In the genomic region with DNA sequence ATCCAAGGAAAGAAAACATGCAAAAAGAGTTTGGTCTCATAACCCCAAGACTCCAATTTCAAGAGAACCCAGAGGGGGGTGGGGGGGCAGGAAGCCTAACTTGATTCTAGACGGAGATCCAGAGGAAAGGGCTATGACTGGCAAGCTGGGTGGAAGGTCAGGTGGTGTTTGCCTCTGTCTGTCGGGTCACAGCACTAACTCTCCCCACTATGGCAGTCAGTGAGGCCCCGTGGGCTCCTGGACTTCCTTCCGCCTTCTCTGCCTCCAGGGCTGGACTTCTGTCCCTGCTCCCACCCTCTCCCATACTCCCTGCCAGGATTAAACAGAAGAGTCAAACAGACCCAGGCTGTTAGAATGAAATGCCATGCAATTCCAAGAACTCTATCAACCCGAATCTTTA, we compare ENCODE assay signal across 10 mouse cellular contexts. TPM values are rescaled to one million over a fixed set of nuclear protein-coding genes. Genes with fewer than 3 reads are reported as not detected.
DNase-seq lines count a peak whose midpoint lies in the region; ATAC-seq and TF ChIP-seq lines count a peak whose summit lies in the region.
"Had no signal": no experiment of that assay in that cellular context is flagged by ENCODE, and none has a peak within 500 bp of the region (broad histone marks: within the 10 kb centered on the region; RNA-seq: fewer than 3 reads in every experiment).

No protein-coding gene starts in this region.

- no peak overlapping the region for H3K4me2 ChIP-seq in midbrain, embryonic 15.5 days
- no peak overlapping the region for H3K4me2 ChIP-seq in midbrain, embryonic 13.5 days (replicated peaks)

- no peak for TF ChIP-seq POLR2A in liver, adult 2 months (IDR thresholded peaks at IDR 0.05; ENCODE audit: extremely low read depth, insufficient read depth, low read length)

- peak; percentile 91 for DNase-seq in heart, adult 11 months
- no peak for DNase-seq in heart, postnatal 4 days
- peak; percentile 79 for DNase-seq in liver, adult 2 months (ENCODE audit: extremely low read depth, low read depth, low spot score)
- DNase-seq in gastrocnemius, postnatal 25 days, result no peak
- DNase-seq in cerebellum, postnatal 14 days, result no peak
- DNase-seq: adrenal gland, adult 8-10 months; right cerebral cortex, postnatal 4 days had no signal

- H3K36me3 ChIP-seq in midbrain, embryonic 15.5 days (replicated peaks), result no peaks in the 10 kb centered on the region
- 0 out of 2 replicates have a peak, but pooled peaks cover 5% of the 10 kb centered on the region for H3K36me3 ChIP-seq in midbrain, embryonic 13.5 days
- H3K36me3 ChIP-seq in liver, adult 2 months (ENCODE audit: control insufficient read depth, insufficient read depth, low read length), result peaks cover 2% of the 10 kb centered on the region; the same call in 1 of the 2 replicates

- 58% methylated on average over 5 of the region's 5 CpGs for WGBS in midbrain, embryonic 15.5 days
- WGBS in midbrain, embryonic 13.5 days, result 67% methylated on average over 5 of the region's 5 CpGs
- WGBS in liver, adult 2 months, result 6% methylated on average over 5 of the region's 5 CpGs

- H3K4me1 ChIP-seq in midbrain, embryonic 15.5 days, result peaks cover 31% of the 10 kb centered on the region
- H3K4me1 ChIP-seq in midbrain, embryonic 13.5 days (replicated peaks), result peaks cover 56% of the 10 kb centered on the region
- peaks cover 55% of the 10 kb centered on the region for H3K4me1 ChIP-seq in liver, adult 2 months (ENCODE audit: control insufficient read depth, insufficient read depth, low read length)

- H3K27me3 ChIP-seq in midbrain, embryonic 15.5 days (replicated peaks), result no peaks in the 10 kb centered on the region
- H3K27me3 ChIP-seq in midbrain, embryonic 13.5 days, result no peaks in the 10 kb centered on the region
- H3K27me3 ChIP-seq in liver, adult 2 months (ENCODE audit: control insufficient read depth, insufficient read depth, low read length), result no peaks in the 10 kb centered on the region

- peaks cover 37% of the 10 kb centered on the region; the same call in 1 of the 2 replicates for H3K79me2 ChIP-seq in liver, adult 2 months (ENCODE audit: control insufficient read depth, insufficient read depth, low read length)

- no peak overlapping the region for H3K9ac ChIP-seq in midbrain, embryonic 15.5 days
- H3K9ac ChIP-seq in midbrain, embryonic 13.5 days (replicated peaks), result no peak overlapping the region
- peak overlapping the region; percentile 10; the same call in 1 of the 2 replicates for H3K9ac ChIP-seq in liver, adult 2 months (ENCODE audit: low read depth, low read length)

- no peak overlapping the region for H3K4me3 ChIP-seq in midbrain, embryonic 15.5 days
- H3K4me3 ChIP-seq in midbrain, embryonic 13.5 days (replicated peaks), result no peak overlapping the region
- no peak overlapping the region for H3K4me3 ChIP-seq in liver, adult 2 months (ENCODE audit: insufficient read depth, low read depth, low read length)

- H3K9me3 ChIP-seq in midbrain, embryonic 15.5 days, result no peaks in the 10 kb centered on the region
- H3K9me3 ChIP-seq in midbrain, embryonic 13.5 days, result no peaks in the 10 kb centered on the region

- no peak for TF ChIP-seq CTCF in liver, adult 2 months (IDR thresholded peaks at IDR 0.05; ENCODE audit: low read depth, low read length)

- 0 out of 2 replicates have a peak overlapping the region, but pooled peaks have one; percentile 48 for H3K27ac ChIP-seq in midbrain, embryonic 15.5 days
- H3K27ac ChIP-seq in midbrain, embryonic 13.5 days, result no peak overlapping the region
- H3K27ac ChIP-seq in liver, adult 2 months (replicated peaks; ENCODE audit: insufficient read depth, low read depth, low read length), result peak overlapping the region; percentile 75

- no peak for ATAC-seq in midbrain, embryonic 15.5 days (replicated peaks)
- no peak for ATAC-seq in midbrain, embryonic 13.5 days
- ATAC-seq in frontal cortex, adult (ENCODE audit: low TSS enrichment), result no peak

RNA-seq across cellular contexts. Expression of gene Clic4, which starts 30.9 kb away (rescaled TPM):
- 100 to 1,000 TPM; 313 to 318 TPM for total RNA-seq in heart, postnatal 4 days (2021)
- 63.8 and 69.5 TPM in 2 replicates for polyA plus RNA-seq in midbrain, embryonic 15.5 days (2015; fragmentation: Nextera tagmentation; extraction: Ambion mirVana)
- polyA plus RNA-seq in midbrain, embryonic 13.5 days (2015; fragmentation: Nextera tagmentation; extraction: Ambion mirVana), result 95.1 and 108 TPM in 2 replicates
- 23.0 and 27.7 TPM in 2 replicates for total RNA-seq in liver, adult 2 months (2014; rRNA removed)
- 23.4 and 30.8 TPM in 2 replicates for polyA plus RNA-seq in liver, adult 2 months (2012; rRNA removed)
- 10 to 100 TPM; 28.6 to 38.0 TPM for total RNA-seq in gastrocnemius, postnatal 25 days (2021)

Comparison
In these comparisons a context has a peak if more than half of its experiments do, and no peak if none do; other contexts are left out.
1. DNase-seq: peak in heart, adult 11 months (single experiment) and liver, adult 2 months (single experiment); none in heart, postnatal 4 days (single experiment), gastrocnemius, postnatal 25 days (single experiment) and cerebellum, postnatal 14 days (0 of 2).
2. RNA of gene Clic4, which starts 30.9 kb away (total RNA-seq): 313 to 318 TPM in heart, postnatal 4 days; 28.6 to 38.0 TPM in gastrocnemius, postnatal 25 days and 23.0 to 27.7 TPM in liver, adult 2 months; every median in the first group is over 4 times any median in the second.